Mouse (Mus musculus) hematopoietic multipotent progenitor cell, adult 10-12 weeks (in vitro differentiated cells): Measurements from ENCODE around the gene Zfp148. TPM values are rescaled to one million over a fixed set of nuclear protein-coding genes. Genes with fewer than 3 reads are reported as not detected.

Experiments
- polyA plus RNA-seq: library from polyadenylated mRNA; stranded (reverse); fragments of >175 nt; gene quantifications from 2 replicates; pipeline ENCODE4 v1.2.3, GENCODE M21; 2012; ENCODE audit warnings: low replicate concordance

Gene Zfp148
- polyA plus RNA-seq: 7.4 and 7.9 TPM in 2 replicates

DNA sequence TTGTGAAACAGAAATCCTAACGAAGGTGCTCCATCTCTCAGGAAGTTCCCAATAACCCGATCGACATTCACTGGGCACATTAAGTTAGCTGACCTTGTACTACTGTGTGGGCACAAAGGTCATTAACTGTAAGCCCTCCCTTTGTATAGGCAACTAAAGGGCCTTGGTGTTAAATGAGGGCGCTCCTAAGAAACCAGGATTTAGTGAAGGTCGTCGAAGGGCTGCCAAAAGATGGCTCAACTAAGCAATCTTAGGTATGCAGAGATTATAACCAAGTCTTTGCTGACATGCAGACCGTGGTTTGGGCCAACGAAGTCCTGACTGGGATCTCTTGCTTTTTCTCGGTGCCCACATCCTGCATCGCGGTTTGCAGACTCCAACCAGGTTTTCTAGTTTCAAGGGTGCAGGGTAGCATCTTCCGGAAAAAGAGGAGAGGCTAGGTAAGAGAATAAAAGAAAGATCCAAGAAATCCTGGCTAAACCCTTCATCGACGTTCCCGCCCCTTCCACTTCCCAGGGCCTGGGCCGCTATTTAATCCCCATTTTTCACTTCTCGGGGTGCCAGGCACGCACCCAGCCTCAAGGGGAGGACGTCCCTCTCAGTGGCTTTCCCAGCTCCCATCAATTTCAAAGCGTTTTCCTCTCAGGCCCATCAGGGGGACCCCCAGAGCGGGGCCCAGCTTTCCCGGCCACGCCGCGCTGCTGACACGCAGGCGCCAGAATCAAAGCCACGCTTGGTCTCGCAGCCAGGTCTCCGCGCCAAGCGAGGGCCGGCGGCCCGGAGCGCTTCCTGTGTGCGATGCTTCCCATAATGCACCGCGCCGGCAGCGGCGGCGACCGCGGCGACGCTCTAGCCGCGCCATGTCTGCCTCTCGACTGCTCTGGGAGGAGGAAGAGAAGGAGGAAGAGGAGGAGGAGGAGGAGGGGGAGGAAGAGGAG lies at the start of gene Zfp148:
Gene Zfp148 (plus strand): TSS at position 893 of the 938 bp plus-strand sequence.

GRCm38 (mm10) chr16:33516807-33517565 lies 136.3 kb downstream of the Zfp148 start, which contains the start of gene Slc12a8:
Gene Slc12a8, plus strand, starts transcription at chr16:33517328.

Other genes with a start within 250 kb of the Zfp148 start
- gene Osbpl11, start 195.8 kb upstream of the Zfp148 start, polyA plus RNA-seq: 5.2 and 10.4 TPM in 2 replicates
- gene Snx4, start 129.4 kb upstream of the Zfp148 start, polyA plus RNA-seq: 30.6 and 39.9 TPM in 2 replicates
- 0.20 and 0.27 TPM in 2 replicates for gene Slc12a8, start 136.5 kb downstream of the Zfp148 start, polyA plus RNA-seq